Mouse (Mus musculus) spleen, adult 2 months (tissue): ENCODE results near the gene Ccdc141.

Experiments
- CTCF ChIP-seq: fragments of 200-500 bp; IDR thresholded peaks from 2 replicates; pipeline ENCODE4 v1.5.1; 2011; ENCODE audit warnings: mild to moderate bottlenecking, inconsistent platforms; ENCODE audit not compliant: insufficient read depth, insufficient read length, insufficient replicate concordance; ENCODE audit errors: extremely low read depth
- POLR2A ChIP-seq: fragments of 200-500 bp; IDR thresholded peaks from 2 replicates; pipeline ENCODE4 v1.6.1; 2011; ENCODE audit warnings: low read depth, low read length, inconsistent platforms

- TF ChIP-seq POLR2A (no peak), CTCF (no peak)
Measured at GRCm38 (mm10) chr2:77175411-77175810, 5.0 kb upstream of the Ccdc141 start.
